Mouse (Mus musculus) cerebellum, adult 18-20 months (tissue): ENCODE results near the gene Fsip1.
A peak's percentile ranks its signal among the peaks of the same experiment; 100 is the strongest.
"Not testable (repeated sequence)": the region's sequence is repeated elsewhere in the genome, so short reads cannot be mapped to it uniquely, and the experiment has no call there.

ENCODE experiments used
- DNase-seq, 2 experiments: peaks; one replicate each; pipeline ENCODE4 v3.0.0; 2021

Gene Fsip1

DNA sequence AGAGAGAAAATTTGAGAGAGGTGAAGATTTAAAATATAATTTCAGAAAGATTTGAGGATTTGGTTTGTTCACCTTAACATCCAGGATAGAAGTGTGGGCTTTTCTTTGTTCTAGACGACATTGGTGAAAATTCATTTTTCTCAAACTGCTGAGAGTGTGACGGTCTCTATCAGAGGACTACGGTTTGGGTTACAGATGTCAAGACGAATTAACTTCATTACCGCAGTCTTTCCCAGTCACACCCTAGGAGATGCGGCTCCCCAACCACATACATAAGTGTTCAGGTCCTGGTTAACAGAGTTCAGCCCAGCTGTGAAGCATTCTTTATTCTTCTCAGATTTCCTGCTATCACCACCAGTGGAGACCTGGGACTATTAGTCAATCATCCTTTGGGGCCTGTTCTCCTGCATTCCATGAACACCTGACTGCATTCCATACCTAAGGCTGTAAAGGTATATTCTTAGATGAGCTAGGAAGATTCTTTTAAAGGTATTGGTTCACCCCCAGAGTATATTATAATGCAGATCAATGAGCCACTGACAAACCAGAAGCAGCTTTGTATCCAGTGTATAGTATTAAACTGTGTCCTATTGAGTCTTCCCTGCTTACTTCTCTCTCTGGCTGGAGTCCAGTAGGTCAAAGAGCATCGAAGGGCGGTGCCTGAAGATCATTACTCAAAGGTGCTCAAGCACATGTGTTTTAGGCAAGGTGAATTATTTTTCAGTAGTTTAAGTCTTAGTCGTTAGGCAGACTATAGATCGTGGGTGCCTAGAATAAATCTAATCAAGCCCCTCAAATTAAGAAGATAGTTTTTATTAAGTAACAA, 82.0 kb downstream of the Fsip1 start:
- no peak for DNase-seq

DNA sequence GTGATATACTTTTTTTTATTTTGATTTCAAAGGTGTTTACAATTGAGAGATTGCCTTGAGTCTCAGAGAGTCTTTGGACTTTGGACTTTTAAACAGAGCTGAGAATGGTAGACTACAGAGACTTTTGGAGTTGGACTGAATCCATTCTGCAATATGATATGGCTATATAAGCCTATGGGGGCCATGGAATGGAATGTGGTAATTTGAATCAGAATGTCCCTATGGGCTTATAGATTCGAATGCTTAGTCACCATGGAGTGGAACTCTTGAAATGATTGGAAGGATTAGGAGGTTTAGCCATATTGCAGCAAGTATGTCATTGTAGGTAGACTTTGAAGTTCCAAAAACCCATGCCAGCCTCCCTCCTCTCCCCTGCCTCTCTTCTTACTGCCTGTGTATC, 88.5 kb downstream of the Fsip1 start:
- no peak for DNase-seq

DNA sequence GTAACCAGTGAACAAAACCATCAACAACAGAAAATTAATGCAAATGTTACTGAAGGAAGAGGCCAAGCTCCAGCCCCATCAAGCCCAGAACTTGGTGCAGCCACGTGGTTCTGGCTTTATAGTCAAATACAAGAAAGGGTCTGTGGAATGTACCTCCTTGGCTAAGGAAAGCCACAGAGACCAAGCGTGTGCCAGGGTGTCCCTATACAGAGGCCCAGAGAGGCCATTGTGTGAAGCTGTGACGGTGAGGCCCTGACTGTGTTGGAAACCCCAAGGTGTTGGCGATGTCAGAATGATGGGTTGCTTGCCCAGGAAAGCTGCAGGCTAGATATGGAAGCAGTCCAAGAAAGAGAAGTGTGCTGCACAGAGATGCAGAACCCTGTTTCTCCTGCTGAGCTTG, 89.0 kb downstream of the Fsip1 start:
- DNase-seq, result no peak

DNA sequence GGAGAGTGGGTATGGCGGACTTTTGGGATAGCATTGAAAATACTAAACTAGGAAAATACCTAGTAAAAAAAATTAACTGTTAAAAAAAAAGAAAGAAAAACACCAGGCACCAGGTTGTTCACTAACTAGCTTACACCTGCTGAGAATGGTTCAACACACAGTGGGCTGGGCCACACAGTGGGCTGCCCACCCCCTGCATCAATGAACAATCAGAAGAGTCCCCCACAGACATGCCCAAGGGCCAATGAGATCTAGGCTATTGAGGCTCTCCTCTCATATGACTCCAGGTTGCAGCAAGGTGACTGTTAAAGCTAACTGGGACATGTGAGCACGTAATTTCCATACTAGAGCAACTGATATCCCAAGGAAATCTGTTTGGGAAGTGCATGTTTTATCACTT, 91.1 kb downstream of the Fsip1 start:
- no peak for DNase-seq

DNA sequence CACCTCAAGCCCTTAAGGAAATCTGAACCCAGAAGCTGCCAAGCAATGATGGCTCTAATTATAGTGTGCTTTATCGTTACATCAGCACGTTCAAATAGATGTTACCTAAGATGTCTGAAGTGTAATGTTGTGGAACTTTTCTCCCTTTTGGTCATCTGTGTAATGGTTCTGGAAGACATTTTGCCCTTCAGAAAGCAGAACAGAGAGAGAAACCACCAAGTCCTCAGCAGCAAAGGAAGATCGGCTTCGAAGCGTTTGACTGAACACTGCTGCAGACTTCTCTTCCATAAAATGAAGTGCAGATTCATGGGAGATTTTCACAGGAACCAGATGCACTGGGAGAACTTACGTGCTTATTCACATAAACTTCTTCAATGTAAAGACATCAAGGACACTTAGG, 92.6 kb downstream of the Fsip1 start:
- DNase-seq, result no peak

DNA sequence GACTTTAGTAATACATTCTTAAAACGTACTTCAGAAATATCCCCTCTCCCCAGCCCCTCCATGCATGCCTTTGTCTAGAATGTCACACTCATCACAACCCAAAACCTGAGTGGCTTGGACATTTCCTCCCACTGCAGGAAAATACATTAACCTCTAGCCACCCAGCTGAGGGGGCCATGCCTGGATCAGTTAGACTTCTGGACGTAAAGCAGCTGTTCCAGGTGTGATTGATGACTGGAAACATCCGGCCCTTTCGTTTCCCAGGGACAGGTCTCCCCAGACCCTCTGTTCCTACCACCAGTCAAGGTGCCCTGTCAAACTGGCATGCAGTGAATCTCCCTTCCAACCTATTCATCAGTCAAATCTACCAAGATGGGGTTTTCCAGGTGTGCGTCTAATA, 94.3 kb downstream of the Fsip1 start:
- no peak for DNase-seq

DNA sequence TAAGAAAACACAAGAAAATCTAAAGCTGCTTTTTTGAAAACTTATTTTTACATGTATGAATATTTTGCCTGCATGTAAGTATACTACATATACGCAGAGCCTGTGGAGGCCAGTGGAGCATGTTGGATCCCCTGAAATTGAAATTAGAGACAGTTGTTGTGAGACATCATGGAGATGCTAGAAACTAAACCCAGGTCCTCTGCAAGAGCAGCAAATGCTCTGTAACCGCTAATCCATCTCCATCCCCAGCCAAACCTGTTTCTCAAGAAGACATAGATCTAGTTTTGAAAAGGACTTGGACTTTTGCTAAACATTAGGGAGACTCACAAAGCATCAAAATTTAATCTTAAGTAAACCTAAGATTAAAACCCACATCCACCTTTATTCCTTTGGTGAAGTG, 95.8 kb downstream of the Fsip1 start:
- DNase-seq, result no peak

DNA sequence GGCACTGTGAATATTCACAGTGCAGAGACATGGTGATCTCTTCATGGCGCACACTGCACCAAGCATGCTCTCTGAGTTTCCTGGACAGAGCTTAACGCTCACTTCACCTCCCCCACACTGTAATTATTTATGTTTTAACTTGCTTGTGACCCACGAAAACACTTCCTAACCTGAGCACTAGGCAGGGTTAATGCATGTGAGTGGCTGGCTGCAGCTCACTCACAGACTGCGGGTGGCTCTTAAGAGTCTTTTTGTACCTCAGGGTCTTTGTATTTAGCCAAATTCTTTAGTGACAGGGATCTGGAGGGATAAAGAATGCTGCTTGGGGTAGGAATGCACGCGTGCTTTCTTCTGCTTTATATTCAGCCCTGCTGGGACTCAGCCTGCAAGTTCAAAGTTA, 96.2 kb downstream of the Fsip1 start:
- DNase-seq, result no peak

DNA sequence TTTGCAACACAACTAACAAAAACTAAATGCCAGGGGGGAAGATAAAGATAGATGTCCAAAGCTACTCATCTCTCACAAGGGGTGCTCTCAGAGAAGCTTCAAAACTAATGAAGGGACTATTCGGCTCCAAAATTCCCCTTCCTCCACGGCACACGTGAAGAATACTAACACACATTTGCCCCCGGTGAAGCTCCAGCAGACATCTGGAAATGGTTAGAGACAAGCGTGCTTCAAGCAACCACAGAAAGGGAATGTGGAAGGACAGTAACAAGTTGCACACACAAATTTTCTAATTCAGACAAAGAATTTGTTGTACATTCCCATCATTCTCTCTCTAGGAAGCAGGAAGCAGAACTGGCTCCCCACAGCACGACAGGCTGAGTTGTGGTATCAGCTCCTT, 97.6 kb downstream of the Fsip1 start:
- no peak for DNase-seq

DNA sequence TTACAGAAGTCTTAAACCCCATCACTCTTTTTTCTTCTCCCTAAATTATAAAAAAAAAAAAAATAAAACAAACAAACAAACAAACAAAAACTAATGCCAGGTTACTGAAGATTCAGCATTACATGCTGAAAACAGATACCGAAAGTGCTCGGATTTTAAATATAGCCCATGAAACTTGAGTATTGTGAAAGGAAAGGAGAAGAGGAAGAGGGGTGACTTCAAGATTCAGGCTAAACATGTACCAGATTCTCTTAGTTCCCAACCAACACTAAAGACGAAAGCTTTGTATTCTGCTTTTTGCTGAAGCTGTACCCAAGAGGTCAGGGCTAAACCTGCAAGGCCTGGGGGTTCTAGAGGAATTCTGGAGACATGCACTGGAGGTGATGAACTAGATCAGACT, 98.7 kb downstream of the Fsip1 start:
- DNase-seq, result no peak

DNA sequence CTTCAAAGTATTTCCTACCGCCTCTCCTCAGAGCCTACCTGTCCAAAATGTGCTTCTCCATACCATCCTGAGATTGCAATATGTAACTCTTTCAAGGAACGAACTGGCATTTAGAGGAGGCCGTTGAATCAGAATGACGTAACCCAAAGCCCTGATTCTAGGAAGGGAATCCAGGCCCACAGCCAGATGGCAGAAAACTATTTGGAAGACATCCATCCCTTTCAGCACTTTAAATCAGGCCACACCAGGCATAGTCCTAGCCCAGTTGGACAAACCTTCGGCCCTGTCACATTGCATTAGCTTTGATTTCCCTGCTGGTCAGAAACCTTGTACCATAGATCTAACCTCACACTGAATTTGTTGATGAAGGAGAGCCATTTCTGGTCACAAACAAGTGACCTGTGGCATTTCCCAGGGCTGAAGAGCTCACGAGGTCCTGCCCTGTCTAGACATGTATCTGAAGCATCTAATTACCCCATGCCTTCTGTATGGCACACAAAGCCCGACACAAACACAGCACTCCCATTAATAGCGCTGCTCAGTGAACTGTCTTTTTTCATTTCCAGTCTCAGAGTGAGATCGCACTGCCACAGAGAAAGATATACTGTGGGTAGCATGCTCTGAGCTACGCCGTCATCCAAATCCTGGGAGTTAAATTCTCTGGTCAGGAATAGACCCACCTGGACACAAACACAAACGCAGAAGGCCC, 106.8 kb downstream of the Fsip1 start:
- peak; percentile 76 for DNase-seq

DNA sequence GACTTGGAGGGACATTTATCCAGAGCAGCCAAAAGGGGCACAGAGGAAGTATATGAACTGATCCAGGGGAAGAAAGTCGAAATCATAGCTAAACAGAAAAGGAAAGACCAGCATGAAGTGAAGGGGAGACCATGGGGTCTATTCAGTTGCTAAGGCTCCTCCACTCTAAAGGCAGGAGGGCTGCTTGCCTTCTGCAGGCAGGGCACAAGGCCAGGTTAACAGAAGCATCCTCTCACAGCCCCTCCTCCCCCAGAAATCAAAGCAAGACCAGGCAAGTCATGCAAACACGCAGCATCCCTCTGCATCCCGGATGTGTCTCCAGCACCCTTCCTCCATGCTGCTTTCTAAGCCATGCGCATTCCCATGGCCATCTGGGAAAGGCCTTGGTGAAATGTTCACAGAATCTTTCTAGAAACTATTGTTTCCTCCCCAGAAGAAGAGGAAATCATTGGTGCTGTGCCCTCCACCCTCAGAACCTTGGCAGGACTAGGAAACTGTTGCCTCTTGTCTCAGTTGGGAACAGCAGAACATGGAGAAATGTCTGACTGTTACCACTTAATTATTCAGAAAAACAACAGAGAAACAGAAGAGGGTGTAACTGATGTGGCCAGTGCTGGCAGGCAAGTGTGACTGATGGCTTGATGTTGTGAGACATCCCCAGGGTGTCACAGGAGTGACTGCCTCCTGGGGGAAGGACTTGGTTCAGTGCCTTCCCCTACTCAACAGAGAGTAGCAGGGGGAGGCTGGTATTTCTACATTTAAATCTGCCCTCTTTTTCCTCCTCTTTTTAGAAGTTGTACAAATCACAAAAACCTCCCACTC, 108.2 kb downstream of the Fsip1 start:
- no peak for DNase-seq

DNA sequence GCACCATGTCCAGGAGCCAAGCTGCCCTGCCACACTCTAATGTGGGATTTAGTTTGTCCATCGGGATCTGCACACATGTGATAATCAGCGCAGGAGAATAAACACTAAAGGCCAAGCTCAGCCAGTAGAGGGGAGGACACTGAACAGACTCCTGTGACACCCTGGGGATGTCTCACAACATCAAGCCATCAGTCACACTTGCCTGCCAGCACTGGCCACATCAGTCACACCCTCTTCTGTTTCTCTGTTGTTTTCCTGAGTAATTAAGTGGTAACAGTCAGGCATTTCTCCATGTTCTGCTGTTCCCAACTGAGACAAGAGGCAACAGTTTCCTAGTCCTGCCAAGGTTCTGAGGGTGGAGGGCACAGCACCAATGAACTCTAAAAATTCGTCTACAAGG, 109.0 kb downstream of the Fsip1 start:
- not testable (repeated sequence) for DNase-seq

DNA sequence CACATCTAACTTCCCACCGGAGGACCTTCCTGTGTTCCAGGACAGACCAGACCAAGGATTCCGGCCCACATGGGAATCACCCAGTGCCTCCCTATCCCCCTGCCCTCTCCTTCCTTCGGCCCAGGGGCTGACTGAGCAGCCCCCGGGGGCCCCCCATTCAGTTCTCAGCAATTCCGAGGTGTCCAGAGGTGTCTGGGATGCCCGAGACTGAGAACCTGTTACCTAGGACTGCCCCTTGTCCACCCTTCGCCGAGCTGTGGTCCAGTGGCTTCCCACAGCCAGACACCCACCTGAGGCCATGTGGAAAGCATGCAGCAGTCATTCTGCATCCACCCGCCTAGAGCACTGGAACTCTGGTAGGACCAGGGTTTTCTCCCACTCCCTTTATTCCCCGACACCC, 115.1 kb downstream of the Fsip1 start:
- DNase-seq, result no peak

DNA sequence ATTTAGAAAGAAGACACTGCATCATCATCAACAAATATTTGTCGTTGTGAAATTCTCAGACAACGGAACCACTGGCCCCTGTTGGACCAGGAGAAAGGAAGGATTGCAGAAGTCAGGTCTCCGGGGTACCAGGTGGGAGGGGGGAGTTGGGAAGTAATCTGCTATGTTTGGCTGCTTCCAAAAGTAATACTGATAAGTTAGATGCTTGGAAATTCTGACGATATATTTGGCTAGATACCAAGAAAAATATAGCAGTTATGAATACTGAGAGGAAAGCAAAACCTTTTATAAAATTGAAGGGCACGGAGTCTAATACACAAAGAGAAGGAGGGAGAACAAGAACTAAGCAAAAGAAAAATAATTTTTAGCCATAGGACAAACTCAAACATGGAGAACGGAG, 117.5 kb downstream of the Fsip1 start:
- DNase-seq, result no peak

DNA sequence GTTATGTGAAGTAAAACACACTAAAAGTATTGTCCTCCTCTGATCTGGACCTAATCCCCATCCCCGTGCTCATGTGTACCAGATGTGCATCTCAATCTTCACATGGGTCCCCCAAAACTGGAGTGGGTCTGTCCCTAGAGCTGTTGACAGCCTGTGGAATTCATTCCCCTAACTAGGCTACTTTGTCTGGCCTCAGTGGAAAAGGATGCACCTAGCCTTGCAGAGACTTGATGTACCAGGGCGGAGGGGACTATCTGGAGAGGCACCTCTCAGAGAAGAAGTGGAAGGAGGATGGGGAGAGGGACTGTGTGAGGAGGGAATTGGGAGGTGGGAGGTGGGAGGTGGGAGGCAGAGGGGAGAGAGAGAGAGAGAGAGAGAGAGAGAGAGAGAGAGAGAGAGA, 119.0 kb downstream of the Fsip1 start:
- DNase-seq, result no peak

DNA sequence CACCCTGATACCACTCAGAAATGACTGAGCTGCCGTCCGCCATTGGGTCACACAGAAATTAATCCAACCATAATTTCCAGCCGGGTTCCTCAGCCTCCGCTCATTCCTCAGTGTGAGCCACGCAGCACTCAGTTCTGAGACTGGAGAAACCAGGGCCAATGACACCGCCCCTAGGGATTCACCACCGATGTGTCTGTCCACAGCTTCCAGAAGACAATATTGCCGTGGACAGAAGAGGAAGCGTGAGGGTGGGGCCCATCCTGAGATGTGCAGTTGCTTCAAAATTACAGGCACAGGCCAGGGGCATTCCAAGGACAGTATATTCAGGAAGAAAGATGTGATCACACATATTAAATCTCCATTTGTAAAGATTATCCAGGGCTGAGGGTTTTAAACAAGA, 119.7 kb downstream of the Fsip1 start:
- no peak for DNase-seq

DNA sequence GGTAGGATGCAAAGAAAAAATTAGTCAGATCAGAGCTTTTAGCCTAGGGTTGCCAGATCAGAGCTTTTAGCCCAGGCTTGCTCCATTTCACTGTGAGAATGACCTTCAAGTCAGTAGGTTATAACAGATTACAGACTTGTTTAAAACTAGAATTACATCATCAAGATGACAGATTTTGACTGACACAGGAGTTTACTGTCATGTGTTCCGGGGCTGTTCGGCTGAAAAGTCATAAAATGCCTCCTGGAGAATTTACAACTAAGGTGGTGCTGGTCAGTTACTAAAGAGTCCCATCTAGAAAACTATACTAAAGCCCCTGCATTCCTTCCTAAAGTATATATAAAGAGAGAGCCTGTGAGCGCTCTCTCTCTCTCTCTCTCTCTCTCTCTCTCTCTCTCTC, 128.5 kb downstream of the Fsip1 start:
- DNase-seq, result no peak

DNA sequence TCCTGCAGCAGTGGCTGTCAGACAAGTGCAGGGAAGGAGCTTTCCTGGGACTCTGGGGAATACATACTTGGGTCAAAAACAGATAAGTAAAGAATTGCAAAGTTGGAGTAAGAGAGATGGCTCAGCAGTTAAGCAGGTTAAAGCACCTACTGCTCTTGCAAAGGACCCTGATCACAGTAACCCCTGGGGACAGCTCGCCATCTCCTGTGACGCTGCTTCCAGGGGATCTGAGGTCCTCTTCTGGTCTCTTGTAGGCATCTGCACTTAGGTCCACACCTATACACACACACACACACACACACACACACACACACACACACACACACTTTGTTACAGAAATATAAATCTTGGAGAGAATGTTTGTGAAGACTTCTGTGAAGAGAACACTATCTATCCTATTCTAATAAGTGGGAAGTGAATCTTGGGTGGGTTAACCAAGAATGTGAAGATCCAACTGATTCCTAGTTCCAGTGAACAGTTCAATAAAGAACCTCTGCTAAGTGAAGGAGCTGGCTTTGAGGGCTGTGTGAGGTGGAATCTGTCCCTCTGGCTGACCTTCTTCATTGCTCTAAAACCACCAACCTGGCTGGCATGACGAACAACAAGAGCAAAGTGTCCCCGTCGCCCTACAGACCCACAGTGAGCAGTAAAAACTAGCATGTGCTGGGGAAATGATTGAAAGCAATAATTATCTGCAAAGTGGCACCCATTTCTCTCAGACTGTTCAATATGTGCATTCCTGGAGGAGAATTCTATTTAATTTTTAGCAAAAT, 129.1 kb downstream of the Fsip1 start:
- DNase-seq, result no peak

DNA sequence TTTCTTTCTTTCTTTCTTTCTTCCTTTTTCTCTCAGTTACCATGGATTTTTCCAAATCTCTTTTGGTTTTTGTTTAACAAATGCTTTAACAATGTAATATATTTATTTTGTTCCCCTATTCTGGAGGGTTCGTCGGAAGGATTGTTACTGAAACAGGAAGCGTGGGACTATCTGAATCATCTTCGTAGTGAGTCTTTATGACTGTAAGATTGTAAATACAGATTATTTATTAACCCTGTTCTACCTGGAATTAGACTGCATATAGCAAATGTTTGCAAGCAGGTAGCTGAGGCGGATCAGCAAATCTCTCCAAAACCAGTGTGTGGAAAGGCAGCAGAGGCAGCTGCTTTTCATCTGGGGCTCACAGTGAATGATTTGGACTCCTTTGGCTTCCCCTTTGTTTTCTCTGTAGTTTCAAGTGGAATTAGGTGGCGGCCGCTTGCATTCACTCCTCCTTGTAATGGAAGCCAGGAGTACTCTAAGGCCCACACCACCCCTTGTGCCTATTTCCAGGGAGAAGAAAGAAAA, 130.8 kb downstream of the Fsip1 start:
- DNase-seq, result no peak

DNA sequence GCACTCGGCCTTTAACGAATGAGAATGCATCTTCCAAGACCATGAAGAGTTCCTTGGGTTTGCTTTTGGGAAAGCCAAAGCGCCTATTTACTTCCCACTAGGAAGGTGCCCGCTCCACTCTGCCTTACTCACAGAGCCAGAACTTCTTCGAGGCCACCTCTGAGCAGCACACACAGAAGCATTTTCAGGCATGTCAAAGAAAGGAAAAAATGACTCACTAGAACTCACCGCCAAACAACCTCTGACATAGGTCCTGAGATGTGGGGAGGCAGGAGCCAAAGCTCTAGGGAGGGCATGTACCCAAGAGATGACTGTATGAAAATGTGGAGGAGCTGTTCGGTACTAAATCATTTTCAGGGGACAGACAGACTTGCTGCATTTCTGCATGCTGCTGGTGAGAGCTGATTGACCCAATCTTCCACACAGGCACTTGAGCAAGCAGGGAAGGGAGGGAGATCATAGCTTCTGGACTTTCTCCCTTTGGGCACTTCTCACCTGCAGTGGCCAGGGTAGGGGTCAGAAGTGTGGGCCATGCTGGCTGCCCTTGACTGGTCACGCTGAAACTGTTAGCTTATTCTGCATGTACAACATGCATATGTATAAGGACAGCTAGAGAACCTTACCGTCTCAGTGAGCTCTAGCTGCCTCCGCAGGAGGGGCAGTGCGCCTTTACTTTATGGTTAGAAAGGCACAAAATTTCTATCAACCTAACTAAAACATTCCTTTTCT, 131.4 kb downstream of the Fsip1 start:
- no peak for DNase-seq

DNA sequence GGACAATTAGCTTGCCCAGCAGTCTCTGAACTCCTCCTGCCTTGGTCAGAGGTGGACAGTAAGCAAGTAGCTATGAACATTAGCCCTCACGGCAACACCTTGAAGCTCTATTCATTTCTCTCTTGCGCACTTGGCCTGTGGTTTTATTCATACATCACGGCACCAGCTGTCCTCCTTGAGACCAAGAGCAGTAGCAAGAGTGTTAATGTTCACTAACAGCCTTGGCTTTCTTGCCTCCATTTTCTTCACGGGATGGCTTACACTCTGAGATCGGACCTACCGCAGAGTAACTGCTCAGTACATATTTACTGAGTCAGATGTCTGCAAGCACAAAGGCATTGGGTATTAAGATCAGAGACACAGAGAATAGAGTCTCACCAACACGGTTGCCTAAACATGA, 132.3 kb downstream of the Fsip1 start:
- DNase-seq, result no peak
